Mouse (Mus musculus): ENCODE data around the gene Olfr1431. TPM values are rescaled to one million over a fixed set of nuclear protein-coding genes. Genes with fewer than 3 reads are reported as not detected.
"Not testable (repeated sequence)": the region's sequence is repeated elsewhere in the genome, so short reads cannot be mapped to it uniquely, and the experiment has no call there.

Olfr1431 gene
- polyA plus RNA-seq (2012; rRNA removed) = not detected in 2 replicates

DNA sequence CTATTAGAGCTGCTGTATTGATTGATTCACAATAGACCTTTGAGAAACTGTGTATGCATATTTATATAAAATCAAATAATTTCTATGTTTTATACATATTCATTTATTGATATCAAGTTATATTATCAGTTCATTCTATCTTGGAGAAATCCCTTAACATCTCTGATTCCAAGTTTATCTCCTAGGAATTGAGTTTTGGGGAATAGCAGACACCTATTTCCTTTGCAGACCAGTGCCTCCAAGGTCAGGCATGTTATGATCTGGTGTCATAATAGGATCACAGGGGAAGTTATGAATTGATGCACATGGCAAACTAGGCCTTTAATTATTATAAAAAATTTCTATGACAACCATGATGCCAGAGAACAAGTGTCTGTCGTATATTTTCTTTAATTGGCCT is at the start of gene Olfr1431:
Olfr1431 (plus strand) TSS at position 301 of the 400 bp plus-strand sequence.
- DNase-seq (ENCODE audit: low spot score) = no peak

DNA sequence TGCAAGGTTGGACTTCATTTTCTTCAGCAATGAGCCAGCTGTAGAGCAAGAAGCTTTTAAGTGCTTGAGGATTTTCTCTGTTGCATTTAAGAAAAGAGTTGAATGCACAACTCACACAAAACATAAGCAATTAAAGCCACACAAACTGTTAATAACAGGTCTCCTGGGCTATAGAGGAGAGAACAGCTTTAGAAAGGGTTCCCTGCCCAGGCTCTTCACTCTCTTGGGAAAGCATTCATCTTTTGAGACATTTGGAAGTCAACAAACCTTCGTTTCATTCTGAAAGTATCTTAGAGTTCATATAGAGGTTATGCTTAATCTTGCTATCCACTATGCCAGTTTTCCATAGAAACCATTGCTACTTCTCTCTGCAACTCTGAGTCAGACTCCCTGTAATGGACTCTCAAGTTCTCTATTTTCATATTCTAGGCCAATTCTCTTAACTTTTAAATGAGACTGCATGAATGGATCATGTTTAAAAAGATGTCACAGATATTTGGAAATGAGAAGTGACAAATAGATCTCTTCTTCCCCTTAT is 30.3 kb upstream of the Olfr1431 start, which contains the start of gene Olfr1555-ps1:
Olfr1555-ps1 (minus strand) TSS at position 51 of the 538 bp plus-strand sequence.
- not testable (repeated sequence) for DNase-seq (ENCODE audit: low spot score)

DNA sequence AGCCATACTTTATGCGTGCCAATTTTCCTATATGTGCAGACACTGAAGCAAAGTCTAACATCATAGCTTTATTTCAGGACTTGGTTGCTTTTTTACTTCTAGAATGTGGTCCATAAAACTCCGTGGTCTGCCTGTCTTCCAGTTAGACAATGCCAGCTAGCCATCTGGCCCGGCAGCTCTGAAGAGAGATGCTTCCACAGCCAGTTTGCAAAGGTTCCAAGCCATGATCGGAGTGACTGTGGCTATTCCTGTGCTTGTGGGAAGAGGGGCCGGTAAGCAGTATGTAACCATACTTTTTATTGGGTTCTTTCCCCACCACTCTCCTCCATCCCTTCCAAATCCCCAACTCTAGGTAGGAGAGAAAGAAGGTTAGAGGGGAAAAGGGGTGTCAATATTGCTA is 25.0 kb upstream of the Olfr1431 start:
- not testable (repeated sequence) for DNase-seq (ENCODE audit: low spot score)

DNA sequence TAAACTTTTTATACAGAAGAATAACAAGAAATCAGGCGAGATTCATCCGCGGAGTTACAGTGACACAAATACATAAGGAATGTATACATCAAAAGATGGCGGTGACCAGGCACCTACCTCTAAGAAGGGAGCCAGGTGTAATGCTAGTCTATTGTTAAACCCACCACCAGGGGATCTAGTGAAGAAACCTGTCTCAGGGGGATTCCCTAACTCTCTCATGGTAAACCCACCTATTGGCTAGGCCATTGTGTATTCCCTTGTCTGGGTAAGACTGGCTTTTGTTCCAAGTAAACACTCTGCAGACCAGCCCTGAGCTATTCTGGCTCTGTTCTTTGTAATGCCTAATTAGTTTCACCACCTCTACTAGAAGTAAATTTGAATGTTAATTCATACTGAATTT is 1.4 kb upstream of the Olfr1431 start:
- DNase-seq (ENCODE audit: low spot score) = not testable (repeated sequence)

DNA sequence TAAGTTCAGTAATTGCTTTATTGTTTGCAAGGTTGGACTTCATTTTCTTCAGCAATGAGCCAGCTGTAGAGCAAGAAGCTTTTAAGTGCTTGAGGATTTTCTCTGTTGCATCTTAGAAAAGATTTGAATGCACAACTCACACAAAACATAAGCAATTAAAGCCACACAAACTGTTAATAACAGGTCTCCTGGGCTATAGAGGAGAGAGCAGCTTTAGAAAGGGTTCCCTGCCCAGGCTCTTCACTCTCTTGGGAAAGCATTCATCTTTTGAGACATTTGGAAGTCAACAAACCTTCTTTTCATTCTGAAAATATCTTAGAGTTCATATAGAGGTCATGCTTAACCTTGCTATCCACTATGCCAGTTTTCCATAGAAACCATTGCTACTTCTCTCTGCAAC is 32.1 kb downstream of the Olfr1431 start, which contains the start of gene Olfr1432:
Olfr1432 (minus strand) TSS at position 101 of the 400 bp plus-strand sequence.
- not testable (repeated sequence) for DNase-seq (ENCODE audit: low spot score)

DNA sequence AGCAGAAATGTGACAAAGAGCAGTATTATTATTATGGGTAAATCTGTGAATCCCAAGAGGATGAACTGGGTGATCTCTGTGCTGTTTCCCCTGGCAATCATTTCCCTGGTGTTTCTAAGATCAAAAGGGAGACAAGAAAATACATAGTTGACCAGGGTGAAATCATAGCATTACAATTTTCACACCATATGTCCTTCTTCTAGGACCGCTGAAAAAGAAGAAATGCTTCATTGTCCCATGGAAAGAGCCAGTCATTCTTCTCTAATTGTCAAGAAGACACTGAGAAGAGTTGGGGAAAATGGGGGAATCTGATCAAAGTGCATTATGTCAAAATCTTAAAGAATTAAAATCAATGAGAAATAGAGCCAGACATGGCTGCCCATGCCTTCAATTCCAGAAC is 41.1 kb downstream of the Olfr1431 start, which contains the start of gene Olfr262:
Olfr262 (minus strand) TSS at position 101 of the 400 bp plus-strand sequence.
- no peak for DNase-seq (ENCODE audit: low spot score)

DNA sequence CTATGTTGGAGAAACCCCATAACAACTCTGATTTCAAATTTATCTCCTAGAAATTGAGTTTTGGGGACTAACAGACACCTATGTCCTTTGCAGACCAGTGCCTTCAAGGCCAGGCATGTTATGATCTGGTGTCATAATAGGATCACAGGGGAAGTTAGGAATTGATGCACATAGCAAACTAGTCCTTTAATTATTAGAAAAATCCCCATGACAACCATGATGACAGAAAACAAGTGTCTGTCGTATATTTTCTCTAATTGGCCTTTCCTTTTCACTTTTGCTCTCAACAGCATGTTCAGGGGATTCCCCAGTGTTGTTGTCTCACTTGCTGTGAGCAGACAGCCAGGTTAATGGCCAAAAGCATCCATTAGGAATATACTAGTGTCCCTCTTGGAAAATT is 60.3 kb downstream of the Olfr1431 start, which contains the start of gene Olfr235:
Olfr235 (plus strand) TSS at position 301 of the 400 bp plus-strand sequence.
- DNase-seq (ENCODE audit: low spot score) = no peak

Other genes starting within 250 kb of the Olfr1431 start
- 33.2 and 35.0 TPM in 2 replicates for gene Osbp, start 234.7 kb upstream of the Olfr1431 start, polyA plus RNA-seq (2012; rRNA removed)
- gene Olfr1423, start 159.3 kb upstream of the Olfr1431 start, polyA plus RNA-seq (2012; rRNA removed) = not detected in 2 replicates
- not detected in 2 replicates for gene Olfr1424, start 138.0 kb upstream of the Olfr1431 start, polyA plus RNA-seq (2012; rRNA removed)
- gene Olfr1425, start 122.9 kb upstream of the Olfr1431 start, polyA plus RNA-seq (2012; rRNA removed) = not detected in 2 replicates
- gene Olfr1426, start 108.6 kb upstream of the Olfr1431 start, polyA plus RNA-seq (2012; rRNA removed) = not detected in 2 replicates
- gene Olfr1427, start 97.3 kb upstream of the Olfr1431 start, polyA plus RNA-seq (2012; rRNA removed) = not detected in 2 replicates
- not detected in 2 replicates for gene Olfr1428, start 84.7 kb upstream of the Olfr1431 start, polyA plus RNA-seq (2012; rRNA removed)
- gene Olfr76, start 77.4 kb upstream of the Olfr1431 start, polyA plus RNA-seq (2012; rRNA removed) = not detected in 2 replicates
- gene Olfr1555-ps1, start 30.5 kb upstream of the Olfr1431 start, polyA plus RNA-seq (2012; rRNA removed) = not detected in 2 replicates
- not detected in 2 replicates for gene Olfr1432, start 32.0 kb downstream of the Olfr1431 start, polyA plus RNA-seq (2012; rRNA removed)
- gene Olfr262, start 41.0 kb downstream of the Olfr1431 start, polyA plus RNA-seq (2012; rRNA removed) = not detected in 2 replicates
- not detected in 2 replicates for gene Olfr235, start 60.4 kb downstream of the Olfr1431 start, polyA plus RNA-seq (2012; rRNA removed)
- gene Olfr1434, start 79.2 kb downstream of the Olfr1431 start, polyA plus RNA-seq (2012; rRNA removed) = not detected in 2 replicates
- gene Olfr1436, start 98.5 kb downstream of the Olfr1431 start, polyA plus RNA-seq (2012; rRNA removed) = not detected in 2 replicates
- not detected in 2 replicates for gene Olfr1437, start 124.5 kb downstream of the Olfr1431 start, polyA plus RNA-seq (2012; rRNA removed)
- gene Olfr1438-ps1, start 135.3 kb downstream of the Olfr1431 start, polyA plus RNA-seq (2012; rRNA removed) = not detected in 2 replicates
- not detected in 2 replicates for gene Olfr1440, start 186.6 kb downstream of the Olfr1431 start, polyA plus RNA-seq (2012; rRNA removed)
- not detected in 2 replicates for gene Olfr1441, start 216.8 kb downstream of the Olfr1431 start, polyA plus RNA-seq (2012; rRNA removed)
- not detected in 2 replicates for gene Pfpl, start 227.3 kb downstream of the Olfr1431 start, polyA plus RNA-seq (2012; rRNA removed)